Mouse (Mus musculus): ENCODE measurements around the gene Ahnak2.

The Ahnak2 gene

DNA sequence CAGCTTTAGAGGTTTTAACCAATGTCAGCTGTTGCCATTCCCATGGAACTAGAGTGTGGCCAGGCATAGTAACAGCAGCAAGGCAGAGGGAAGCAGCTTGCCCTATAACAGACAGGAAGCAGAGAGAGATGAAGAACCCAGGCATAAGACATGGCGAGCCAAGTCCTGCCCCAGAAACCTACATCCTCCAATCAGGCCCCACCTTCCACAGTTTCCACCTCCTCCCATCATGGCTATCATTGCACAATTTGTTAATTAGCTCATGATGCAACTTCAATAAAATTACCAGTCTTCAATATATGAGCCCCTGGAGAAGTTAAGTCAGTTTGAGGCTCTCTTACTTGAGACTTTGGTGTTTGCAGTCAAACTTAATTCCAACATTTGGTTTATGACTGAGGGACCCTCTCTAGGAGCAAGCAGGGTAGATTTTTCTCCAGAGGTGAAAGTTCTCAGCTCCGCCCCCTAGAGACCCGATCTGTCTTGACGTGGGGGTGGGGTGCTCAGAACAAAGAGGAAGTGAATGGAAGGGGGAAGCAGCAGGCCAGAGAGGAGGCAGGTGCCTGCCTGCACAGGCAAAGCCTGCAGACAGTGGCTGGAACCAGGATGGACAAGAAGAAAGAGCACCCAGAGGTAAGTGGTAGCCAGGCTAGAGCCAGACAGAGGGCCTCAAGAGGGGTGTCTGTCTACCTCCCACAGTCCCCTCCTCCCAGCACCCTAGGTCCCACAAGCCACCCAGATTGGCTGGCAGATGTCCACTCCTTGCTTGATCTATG, 42.1 kb downstream of the Ahnak2 start, which contains the start of gene Pld4:
Gene Pld4 (plus strand): TSS at position 502 of the 773 bp plus-strand sequence.
- peak in 1 of 2 experiments; percentile 13 for DNase-seq (ENCODE audit: low spot score in 2 of 2)

GRCm38 (mm10) chr12:112759471-112759870, 43.0 kb downstream of the Ahnak2 start:
- peak in 1 of 2 experiments; percentile 0 for DNase-seq (ENCODE audit: low spot score in 2 of 2)

GRCm38 (mm10) chr12:112757896-112758295, 44.6 kb downstream of the Ahnak2 start:
- no peak for DNase-seq (ENCODE audit: low spot score in 2 of 2)

GRCm38 (mm10) chr12:112755900-112756299, 46.6 kb downstream of the Ahnak2 start:
- DNase-seq (ENCODE audit: low spot score in 2 of 2): no peak

- no peak for DNase-seq (ENCODE audit: low spot score in 2 of 2)
Measured at GRCm38 (mm10) chr12:112752399-112752798, 50.1 kb downstream of the Ahnak2 start.

GRCm38 (mm10) chr12:112750976-112751375, 51.5 kb downstream of the Ahnak2 start:
- DNase-seq (ENCODE audit: low spot score in 2 of 2): no peak

- DNase-seq (ENCODE audit: low spot score in 2 of 2): no peak
Measured at GRCm38 (mm10) chr12:112747606-112747970, 54.9 kb downstream of the Ahnak2 start.

DNA sequence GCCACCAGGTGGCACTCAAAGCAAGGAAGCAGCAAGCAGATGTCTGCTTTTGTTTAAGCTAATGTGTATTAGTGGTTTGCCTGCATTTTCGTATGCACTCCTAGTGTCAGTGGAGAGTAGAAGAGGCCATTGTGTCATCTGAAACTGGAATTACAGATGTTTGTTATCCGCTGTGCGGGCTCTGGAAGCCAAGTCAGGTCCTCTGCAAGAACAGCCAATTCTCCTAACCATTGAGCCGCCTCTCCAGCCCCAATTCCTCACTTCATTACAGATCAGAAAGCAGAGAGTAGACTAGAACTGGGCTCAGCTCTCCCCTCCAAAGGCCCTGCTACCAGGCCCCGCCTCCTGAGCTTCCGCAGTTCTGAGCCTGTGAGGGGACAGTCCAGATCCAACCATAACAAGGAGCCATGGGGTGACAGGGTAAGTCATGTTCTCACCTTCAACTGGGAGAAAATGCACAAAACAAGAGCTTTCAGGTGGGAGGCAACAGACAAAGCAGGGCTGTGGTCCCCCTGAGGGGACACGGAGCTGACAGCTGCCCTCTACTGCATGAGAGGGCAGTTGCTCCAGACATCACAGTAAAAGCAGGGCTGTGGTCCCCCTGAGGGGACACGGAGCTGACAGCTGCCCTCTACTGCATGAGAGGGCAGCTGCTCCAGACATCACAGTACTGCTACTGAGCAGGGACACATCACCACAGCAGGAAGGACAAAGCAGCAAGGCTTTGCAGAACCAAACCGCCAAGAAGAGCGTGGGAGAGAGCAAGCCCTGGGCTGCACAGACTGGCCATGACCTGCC, 55.5 kb downstream of the Ahnak2 start:
- no peak for DNase-seq (ENCODE audit: low spot score in 2 of 2)

GRCm38 (mm10) chr12:112746461-112746807, 56.0 kb downstream of the Ahnak2 start:
- DNase-seq (ENCODE audit: low spot score in 2 of 2): no peak

GRCm38 (mm10) chr12:112745716-112746115, 56.7 kb downstream of the Ahnak2 start:
- no peak for DNase-seq (ENCODE audit: low spot score in 2 of 2)

DNA sequence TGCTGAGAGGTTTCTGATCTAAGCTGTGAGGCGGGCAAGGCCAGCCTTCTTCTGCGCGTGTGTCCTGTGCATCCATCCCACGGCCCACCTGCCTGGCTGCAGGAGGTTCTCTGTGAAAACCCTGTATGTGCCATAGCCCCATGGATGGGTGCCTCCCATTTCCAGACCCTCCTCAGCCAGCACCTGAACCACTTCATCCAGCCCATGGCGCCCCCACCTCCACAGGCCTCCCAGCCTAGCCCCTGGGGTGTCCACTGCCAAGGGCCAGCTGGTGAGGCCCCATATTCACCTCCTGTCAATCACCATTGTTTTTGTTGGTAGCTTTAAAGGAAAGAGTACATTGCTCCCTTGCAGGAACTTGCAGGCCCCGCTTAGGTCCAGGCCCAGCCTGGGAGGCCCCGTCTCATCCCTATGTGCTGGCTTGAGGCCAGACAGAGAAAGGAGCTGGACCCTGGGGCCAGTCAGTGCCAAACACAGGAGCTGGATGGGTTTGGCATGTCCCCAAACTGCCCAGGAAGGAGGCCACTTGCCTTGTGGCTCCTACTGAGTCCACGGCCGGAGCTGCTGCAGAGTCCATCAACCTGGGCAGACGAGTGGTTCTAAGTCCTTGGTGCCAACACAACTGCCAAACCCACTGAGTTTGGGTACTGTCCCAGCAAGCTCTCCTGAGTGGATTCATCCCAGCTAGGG, 57.4 kb downstream of the Ahnak2 start:
- no peak for DNase-seq (ENCODE audit: low spot score in 2 of 2)

- no peak for DNase-seq (ENCODE audit: low spot score in 2 of 2)
Measured at GRCm38 (mm10) chr12:112744211-112744610, 58.2 kb downstream of the Ahnak2 start.

- peak; percentile 79 to 90 for DNase-seq (ENCODE audit: low spot score in 2 of 2)
Measured at GRCm38 (mm10) chr12:112743168-112743975, 59.1 kb downstream of the Ahnak2 start.

GRCm38 (mm10) chr12:112742768-112743167, 59.7 kb downstream of the Ahnak2 start:
- DNase-seq (ENCODE audit: low spot score in 2 of 2): no peak

GRCm38 (mm10) chr12:112739023-112739568, 63.4 kb downstream of the Ahnak2 start:
- DNase-seq (ENCODE audit: low spot score in 2 of 2): no peak

DNA sequence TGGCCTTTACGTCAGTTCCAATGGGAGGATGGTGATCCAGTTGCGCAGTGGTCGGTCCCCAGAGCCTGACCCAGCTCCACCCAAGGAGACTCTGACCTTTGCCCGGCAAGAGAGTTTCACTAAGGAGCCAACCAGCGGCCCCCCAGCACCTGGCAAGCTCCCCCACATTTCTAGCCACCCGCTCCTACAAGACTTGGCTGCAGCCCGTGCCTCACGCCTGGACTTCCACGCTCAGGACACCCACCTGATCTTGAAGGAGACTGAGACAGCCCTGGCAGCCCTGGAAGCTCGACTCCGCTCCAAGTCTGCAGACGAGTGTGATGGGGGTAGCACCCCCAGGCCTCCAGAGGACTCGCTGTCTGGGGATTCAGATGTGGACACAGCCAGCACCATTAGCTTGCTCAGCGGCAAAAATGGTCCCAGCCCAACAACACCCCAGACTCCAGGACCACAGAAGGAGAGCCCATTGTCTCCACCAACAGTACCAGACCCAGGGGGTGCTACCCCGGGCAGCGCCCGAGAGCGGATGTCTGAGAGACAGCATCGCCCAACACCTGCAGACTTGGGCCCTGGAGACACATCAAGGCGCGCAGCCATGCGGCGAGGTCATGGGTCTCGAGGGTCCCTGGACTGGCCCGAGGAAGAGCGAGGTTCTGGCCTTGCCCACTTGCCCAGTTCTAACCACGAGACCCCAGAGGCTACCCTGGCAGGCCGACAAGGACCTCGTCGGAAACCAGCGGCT, 64.0 kb downstream of the Ahnak2 start:
- no peak for DNase-seq (ENCODE audit: low spot score in 2 of 2)

- peak in 1 of 2 experiments; percentile 59 for DNase-seq (ENCODE audit: low spot score in 2 of 2)
Measured at GRCm38 (mm10) chr12:112737761-112738160, 64.7 kb downstream of the Ahnak2 start.

- no peak for DNase-seq (ENCODE audit: low spot score in 2 of 2)
Measured at GRCm38 (mm10) chr12:112737081-112737480, 65.4 kb downstream of the Ahnak2 start.

DNA sequence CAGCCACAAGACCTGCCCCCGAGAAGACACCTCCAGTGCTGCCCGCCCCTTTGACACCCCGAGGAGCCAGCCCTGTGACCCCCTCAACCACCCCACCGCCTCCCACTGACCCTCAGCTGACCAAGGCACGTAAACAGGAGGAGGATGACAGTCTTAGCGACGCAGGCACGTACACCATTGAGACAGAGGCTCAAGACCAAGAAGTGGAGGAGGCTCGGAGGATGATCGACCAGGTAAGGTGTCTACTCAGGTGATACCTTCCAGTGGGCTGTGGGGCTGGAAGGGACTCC, 65.9 kb downstream of the Ahnak2 start:
- no peak for DNase-seq (ENCODE audit: low spot score in 2 of 2)

GRCm38 (mm10) chr12:112735896-112736635, 66.4 kb downstream of the Ahnak2 start:
- no peak for DNase-seq (ENCODE audit: low spot score in 2 of 2)

Measured in left cerebral cortex, adult 9 months (tissue).